In genomic region chr1:57358546-57358945, GRCm38 (mm10) we compare ENCODE assay signal across 13 mouse cellular contexts.
"Had no signal": no experiment of that assay in that cellular context is flagged by ENCODE, and none has a peak within 500 bp of the region (broad histone marks: within the 10 kb centered on the region; RNA-seq: fewer than 3 reads in every experiment).

No protein-coding gene starts in this region.

- H3K4me2 ChIP-seq: liver, embryonic 13.5 days; neural tube, embryonic 12.5 days had no signal

- H3K27ac ChIP-seq: kidney, postnatal 0 days; liver, embryonic 13.5 days; neural tube, embryonic 12.5 days had no signal

- H3K9ac ChIP-seq: liver, embryonic 13.5 days; liver, postnatal 0 days; neural tube, embryonic 12.5 days had no signal

- H3K4me3 ChIP-seq: liver, embryonic 13.5 days; myocyte; neural tube, embryonic 12.5 days had no signal

- DNase-seq: kidney, adult 11 months; kidney, adult 9 months; kidney, postnatal 36 days; layer of hippocampus, adult 9-11 months; layer of hippocampus, postnatal 36 days; liver; liver, embryonic 13.5 days; liver, postnatal 0 days; right cerebral cortex, postnatal 14 days; thymus, postnatal 4 days had no signal

- H3K9me3 ChIP-seq: liver, embryonic 13.5 days; neural tube, embryonic 12.5 days had no signal

- H3K4me1 ChIP-seq: liver, embryonic 13.5 days; neural tube, embryonic 12.5 days had no signal

- H3K27me3 ChIP-seq: liver, embryonic 13.5 days; neural tube, embryonic 12.5 days had no signal

- ATAC-seq: liver, postnatal 0 days had no signal

- H3K36me3 ChIP-seq: liver, embryonic 13.5 days; neural tube, embryonic 12.5 days had no signal
